Mouse (Mus musculus) midbrain, embryonic 16.5 days (tissue): Measurements from ENCODE around the gene 0610010K14Rik. TPM values are rescaled to one million over a fixed set of nuclear protein-coding genes. Genes with fewer than 3 reads are reported as not detected.

ENCODE experiments used
- ATAC-seq: fragments of 200-750 bp; cut with Nextera tagmentation; 2 replicates; pipeline ENCODE4 v1.8.0; 2017; ENCODE audit warnings: moderate TSS enrichment
- H3K27ac ChIP-seq: fragments of 300-500 bp; sonication (generic); 2 replicates; pipeline ENCODE4 v1.5.1; 2014; ENCODE audit warnings: mild to moderate bottlenecking, low read length, mixed read lengths
- H3K27me3 ChIP-seq: fragments of 300-500 bp; sonication (generic); 2 replicates; pipeline ENCODE4 v1.6.1; 2014; ENCODE audit warnings: low read depth, low read length, mixed read lengths; ENCODE audit not compliant: control insufficient read depth, insufficient read depth
- H3K36me3 ChIP-seq: fragments of 300-500 bp; sonication (generic); 2 replicates; pipeline ENCODE4 v1.6.1; 2014; ENCODE audit warnings: mild to moderate bottlenecking, low read length, moderate library complexity, mixed read lengths; ENCODE audit not compliant: control insufficient read depth, insufficient read depth
- H3K4me1 ChIP-seq: fragments of 300-500 bp; sonication (generic); 2 replicates; pipeline ENCODE4 v1.6.1; 2014; ENCODE audit warnings: mild to moderate bottlenecking, low read length, mixed read lengths; ENCODE audit not compliant: control insufficient read depth, insufficient read depth
- H3K4me2 ChIP-seq: fragments of 300-500 bp; sonication (generic); 2 replicates; pipeline ENCODE4 v1.6.1; 2014; ENCODE audit warnings: mild to moderate bottlenecking, low read length, mixed read lengths
- H3K4me3 ChIP-seq: fragments of 300-500 bp; sonication (generic); 2 replicates; pipeline ENCODE4 v1.5.1; 2014; ENCODE audit warnings: low read depth, mild to moderate bottlenecking, low read length, moderate library complexity, mixed read lengths
- H3K9ac ChIP-seq: fragments of 300-500 bp; sonication (generic); 2 replicates; pipeline ENCODE4 v1.6.1; 2014; ENCODE audit warnings: low read depth, low read length, mixed read lengths
- H3K9me3 ChIP-seq: fragments of 300-500 bp; sonication (generic); replicated peaks from 2 replicates; pipeline ENCODE4 v1.6.1; 2014; ENCODE audit warnings: mild to moderate bottlenecking, low read length, mixed read lengths; ENCODE audit not compliant: control insufficient read depth, poor library complexity, severe bottlenecking
- WGBS: fragments of 180-500 bp; shearing (Covaris S2); extraction: QIAGEN DNeasy Blood & Tissue Kit; methylation state at CpG from one replicate; pipeline ENCODE4 v1.1.7; 2014; 5-methylcytosine and 5-hydroxymethylcytosine counted together
- polyA plus RNA-seq: library from polyadenylated mRNA; unstranded; fragments of >200 nt; fragmentation: Nextera tagmentation; extraction: Ambion mirVana; gene quantifications from 2 replicates; pipeline ENCODE4 v1.2.1, GENCODE M21; 2015

0610010K14Rik gene
- polyA plus RNA-seq, 1 experiment from 2014 or later, result 165 TPM

DNA sequence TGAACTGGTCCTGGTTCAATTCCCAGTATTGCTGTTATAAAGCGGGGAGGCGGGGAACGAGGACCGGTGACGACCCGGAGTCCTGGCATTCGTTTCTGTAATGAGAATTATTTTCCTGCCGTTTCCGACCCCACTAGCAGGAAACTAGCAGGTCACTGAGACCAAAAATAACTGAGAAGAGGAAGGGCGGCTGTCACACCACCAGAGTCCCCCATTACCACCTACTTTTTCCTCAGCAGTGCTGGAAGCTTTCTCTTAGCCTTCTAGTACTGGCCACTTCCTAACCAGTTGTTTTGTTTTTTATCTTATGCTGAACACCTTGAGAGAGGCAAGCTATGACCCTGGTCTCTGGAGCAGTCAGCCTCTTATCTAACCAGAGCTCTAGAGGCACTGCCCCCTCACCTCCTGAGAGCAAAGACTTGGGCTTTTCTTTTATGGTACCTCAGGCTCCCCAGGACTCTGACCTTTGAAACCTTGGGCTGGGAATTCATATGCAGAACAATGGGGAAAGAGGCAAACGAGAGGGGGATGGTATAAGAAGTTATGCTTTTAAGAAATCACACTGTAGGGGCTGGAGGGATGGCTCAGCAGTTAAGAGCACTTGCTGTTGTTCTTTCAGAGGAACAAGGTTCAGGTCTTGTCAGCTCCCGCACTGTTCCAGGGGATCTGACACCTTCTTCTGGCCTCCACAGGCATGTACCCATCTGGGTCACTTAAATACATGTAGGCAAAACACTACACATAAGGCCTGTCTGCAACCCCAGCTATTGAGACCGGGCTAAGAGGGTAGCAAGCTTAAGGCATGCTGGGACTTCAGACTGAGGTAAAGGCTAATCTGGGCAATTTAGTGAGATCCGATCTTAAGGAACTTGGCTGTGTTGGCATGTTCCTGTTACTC is 15.9 kb downstream of the 0610010K14Rik start:
- WGBS, result 11% methylated on average over 14 of the region's 14 CpGs

DNA sequence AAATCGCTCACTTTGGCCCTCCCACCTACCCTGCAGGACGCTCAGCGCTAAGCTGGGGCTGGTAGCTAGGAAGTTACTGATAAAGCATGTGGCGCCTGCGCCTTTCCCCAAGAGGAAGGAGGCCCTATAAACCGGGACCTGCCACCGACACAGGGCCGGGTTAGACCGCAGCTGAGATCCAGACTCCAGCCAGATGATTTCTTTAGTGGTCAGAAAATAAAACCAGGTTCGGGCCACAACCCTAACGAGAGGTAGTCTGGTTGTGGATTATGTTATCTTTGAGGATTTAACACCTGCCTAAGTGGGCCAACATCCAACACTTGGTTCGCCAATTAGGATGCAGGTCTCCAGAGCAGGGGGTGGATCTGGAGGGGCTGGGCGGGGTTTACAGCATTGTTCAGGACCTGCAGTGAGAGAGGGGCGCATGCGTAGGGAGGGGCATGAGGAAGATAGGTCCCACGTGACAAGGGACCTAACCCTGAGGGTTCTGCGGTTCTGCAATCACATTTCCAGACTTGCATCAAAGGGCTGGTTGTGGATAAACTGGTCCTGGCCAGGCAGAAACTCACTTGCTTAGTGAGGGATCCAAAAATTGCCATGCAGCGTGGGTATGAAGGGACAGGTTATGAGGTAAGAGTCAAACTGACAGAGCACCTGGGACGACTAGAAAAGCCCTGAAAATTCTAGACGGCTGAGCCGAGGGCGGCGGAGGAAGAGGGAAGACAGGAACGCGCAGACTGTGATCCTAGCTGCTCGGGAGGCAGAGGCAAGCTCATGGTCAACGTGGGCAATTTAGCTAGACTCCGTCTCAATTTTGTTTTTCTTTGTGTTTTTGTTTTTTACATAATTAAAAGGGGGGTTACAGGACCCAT is 16.7 kb downstream of the 0610010K14Rik start, which contains the start of gene Slc16a13:
TSS of gene Slc16a13 (minus strand) at position 334 of the 872 bp plus-strand sequence.
- 0 out of 2 replicates have a peak, but pooled peaks cover 2% of the 10 kb centered on the region for H3K36me3 ChIP-seq
- H3K27ac ChIP-seq, result peak within 1 kb of the TSS; percentile 83
- WGBS, result under 1% methylated on average over 28 of the region's 28 CpGs
- peak within 1 kb of the TSS; percentile 77 for H3K9ac ChIP-seq
- peak within 1 kb of the TSS; percentile 45 for H3K4me3 ChIP-seq
- peak within 1 kb of the TSS; percentile 88 for H3K4me2 ChIP-seq
- H3K4me1 ChIP-seq, result peaks cover 27% of the 10 kb centered on the region
- H3K27me3 ChIP-seq, result peaks cover 11% of the 10 kb centered on the region
- peak; percentile 95 for ATAC-seq
- no peaks in the 10 kb centered on the region for H3K9me3 ChIP-seq

More for the DNA sequence above, 15.9 kb downstream of the 0610010K14Rik start:
- peak overlapping the region; percentile 83 for H3K27ac ChIP-seq
- peak overlapping the region; percentile 88 for H3K4me2 ChIP-seq
- peak overlapping the region; percentile 45 for H3K4me3 ChIP-seq
- peaks cover 35% of the 10 kb centered on the region for H3K4me1 ChIP-seq
- 0 out of 2 replicates have a peak, but pooled peaks cover 2% of the 10 kb centered on the region for H3K36me3 ChIP-seq
- peaks cover 4% of the 10 kb centered on the region for H3K27me3 ChIP-seq
- no peaks in the 10 kb centered on the region for H3K9me3 ChIP-seq
- ATAC-seq, result no peak
- H3K9ac ChIP-seq, result peak overlapping the region; percentile 69

DNA sequence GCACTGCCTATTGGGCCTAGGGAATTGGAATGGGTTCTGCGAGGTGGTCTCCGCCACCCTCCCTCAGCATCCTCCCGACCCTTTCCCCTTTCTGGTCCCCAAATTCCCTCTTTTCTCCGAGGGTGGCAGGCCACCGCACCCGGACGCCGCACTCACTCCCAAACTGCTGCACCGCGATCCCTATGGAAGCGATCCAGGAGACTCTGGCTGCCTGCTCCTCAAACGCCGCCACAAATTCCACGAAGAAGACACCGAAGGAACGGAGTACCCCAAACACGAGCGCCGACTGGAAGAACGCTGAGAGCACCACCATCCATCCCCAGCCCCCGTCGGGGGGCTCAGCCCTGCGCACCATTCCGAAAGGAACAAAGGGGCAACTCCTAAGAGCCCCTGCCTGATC is 17.4 kb downstream of the 0610010K14Rik start:
- H3K9me3 ChIP-seq, result no peaks in the 10 kb centered on the region
- H3K4me2 ChIP-seq, result peak overlapping the region; percentile 88
- 0 out of 2 replicates have a peak, but pooled peaks cover 2% of the 10 kb centered on the region for H3K36me3 ChIP-seq
- H3K27ac ChIP-seq, result peak overlapping the region; percentile 83
- under 1% methylated on average over 24 of the region's 24 CpGs for WGBS
- peaks cover 27% of the 10 kb centered on the region for H3K4me1 ChIP-seq
- peak overlapping the region; percentile 45 for H3K4me3 ChIP-seq
- no peak for ATAC-seq
- peak overlapping the region; percentile 77 for H3K9ac ChIP-seq
- H3K27me3 ChIP-seq, result peaks cover 18% of the 10 kb centered on the region

DNA sequence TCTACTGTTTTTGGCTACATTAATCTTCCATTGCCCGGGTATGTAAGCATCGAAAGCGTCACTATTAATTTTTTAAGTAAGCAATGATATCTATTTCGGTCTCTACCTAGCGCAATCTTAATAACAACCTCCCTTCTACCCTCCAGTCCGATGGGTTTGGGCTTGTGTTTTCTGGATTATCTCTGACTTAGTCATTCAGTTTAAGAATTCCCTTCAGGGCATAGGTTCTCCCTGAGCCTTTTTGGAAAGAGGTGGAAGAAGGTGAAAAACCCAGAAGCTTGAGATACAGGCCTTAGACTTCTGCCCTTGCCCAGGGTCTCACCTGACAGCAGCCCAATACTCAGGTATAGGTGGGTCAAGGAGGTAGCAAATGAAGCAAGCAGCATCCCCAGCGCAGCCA is 17.8 kb downstream of the 0610010K14Rik start:
- Histone ChIP-seq H3K4me2 (peak overlapping the region; percentile 88), H3K27ac (peak overlapping the region; percentile 83), H3K36me3 (0 out of 2 replicates have a peak, but pooled peaks cover 2% of the 10 kb centered on the region), H3K4me1 (peaks cover 31% of the 10 kb centered on the region), H3K4me3 (peak overlapping the region; percentile 45), H3K27me3 (peaks cover 22% of the 10 kb centered on the region), H3K9ac (peak overlapping the region; percentile 77), H3K9me3 (no peaks in the 10 kb centered on the region)
- ATAC-seq, result no peak
- WGBS, result 49% methylated on average over 7 of the region's 7 CpGs

DNA sequence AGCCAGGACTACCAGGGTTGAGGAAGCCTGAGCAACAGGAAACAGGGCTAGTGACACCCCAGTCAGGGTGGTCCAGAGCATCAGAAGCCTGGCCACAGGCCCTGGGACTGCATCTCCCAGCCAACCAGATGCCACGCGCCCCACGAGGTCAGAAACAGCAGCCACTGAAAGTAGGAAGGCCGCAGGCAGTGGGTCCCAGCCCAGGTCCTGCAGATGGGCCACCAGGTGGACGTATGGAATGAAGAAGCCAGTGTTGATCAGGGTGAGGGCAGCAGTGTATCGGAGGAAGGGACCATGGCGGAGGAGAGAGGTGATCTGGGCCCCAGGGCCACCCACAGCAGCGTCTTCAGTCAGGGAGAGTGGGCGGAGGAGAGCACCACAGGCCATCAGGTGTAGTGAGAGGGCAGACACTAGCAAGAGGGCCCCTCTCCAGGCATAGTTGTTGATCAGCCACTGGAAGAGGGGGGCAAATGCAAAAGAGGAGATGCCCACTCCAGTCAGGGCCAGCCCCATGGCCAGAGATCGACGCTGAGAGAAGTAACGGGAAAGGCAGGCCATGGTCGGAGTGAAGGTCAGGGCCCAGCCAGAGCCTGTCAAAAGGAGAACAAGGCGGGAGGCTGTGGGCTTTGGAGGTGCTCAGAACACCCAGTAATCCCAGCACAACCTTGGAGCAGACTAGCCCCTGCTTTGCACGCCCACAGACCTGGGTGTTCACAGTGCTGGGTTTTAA is 18.8 kb downstream of the 0610010K14Rik start:
- peak overlapping the region; percentile 88 for H3K4me2 ChIP-seq
- H3K36me3 ChIP-seq, result 0 out of 2 replicates have a peak, but pooled peaks cover 2% of the 10 kb centered on the region
- peaks cover 40% of the 10 kb centered on the region for H3K4me1 ChIP-seq
- no peaks in the 10 kb centered on the region for H3K9me3 ChIP-seq
- 90% methylated on average over 15 of the region's 15 CpGs for WGBS
- H3K27me3 ChIP-seq, result peaks cover 25% of the 10 kb centered on the region
- no peak overlapping the region for H3K9ac ChIP-seq
- H3K27ac ChIP-seq, result no peak overlapping the region
- peak overlapping the region; percentile 45; the same call in 1 of the 2 replicates for H3K4me3 ChIP-seq
- ATAC-seq, result no peak

DNA sequence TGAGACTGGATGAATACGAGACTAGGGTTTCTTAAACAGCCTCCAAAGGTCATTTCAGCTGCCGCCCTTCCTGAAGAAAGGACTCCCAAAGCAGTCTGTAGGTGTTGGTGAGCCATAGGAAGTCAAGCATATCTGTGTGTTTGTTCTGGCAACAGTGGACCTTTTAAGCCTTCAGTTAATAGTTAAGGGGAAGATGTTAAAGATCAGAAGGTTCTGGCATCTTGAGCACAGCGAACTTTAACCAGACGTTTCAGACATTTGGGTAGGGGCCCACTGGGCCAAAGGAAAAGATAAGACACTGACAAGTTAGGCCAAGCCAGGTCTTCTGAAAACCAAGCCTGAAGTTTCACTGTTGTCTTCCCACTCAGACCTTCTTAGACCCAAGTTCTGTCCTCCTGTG is 19.7 kb downstream of the 0610010K14Rik start:
- peaks cover 25% of the 10 kb centered on the region for H3K27me3 ChIP-seq
- peaks cover 45% of the 10 kb centered on the region for H3K4me1 ChIP-seq
- H3K4me3 ChIP-seq, result no peak overlapping the region
- 93% methylated on average over 4 of the region's 4 CpGs for WGBS
- H3K36me3 ChIP-seq, result 0 out of 2 replicates have a peak, but pooled peaks cover 2% of the 10 kb centered on the region
- H3K27ac ChIP-seq, result no peak overlapping the region
- H3K9ac ChIP-seq, result no peak overlapping the region
- no peaks in the 10 kb centered on the region for H3K9me3 ChIP-seq
- H3K4me2 ChIP-seq, result no peak overlapping the region
- ATAC-seq, result no peak

DNA sequence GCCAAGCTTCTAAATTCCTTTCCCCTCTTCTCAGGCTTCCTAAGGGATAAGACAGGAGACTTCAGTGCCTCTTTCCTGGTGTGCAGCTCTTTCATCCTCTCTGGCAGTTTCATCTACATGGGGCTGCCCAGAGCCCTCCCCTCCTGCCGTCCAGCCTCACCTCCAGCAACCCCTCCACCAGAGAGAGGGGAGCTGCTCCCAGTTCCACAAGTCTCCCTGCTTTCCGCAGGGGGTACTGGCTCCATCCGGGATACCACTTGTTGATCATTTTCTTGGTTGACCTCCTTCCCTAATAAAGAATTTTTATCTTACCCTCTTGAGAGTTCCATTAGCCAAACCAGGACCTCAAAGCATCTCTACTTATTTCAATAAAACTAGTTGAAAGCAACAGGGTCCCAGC is 21.6 kb downstream of the 0610010K14Rik start:
- H3K9me3 ChIP-seq, result no peaks in the 10 kb centered on the region
- 43% methylated on average over 3 of the region's 3 CpGs for WGBS
- no peak overlapping the region for H3K4me3 ChIP-seq
- no peak overlapping the region for H3K27ac ChIP-seq
- H3K4me2 ChIP-seq, result no peak overlapping the region
- no peak overlapping the region for H3K9ac ChIP-seq
- ATAC-seq, result no peak
- peaks cover 32% of the 10 kb centered on the region for H3K27me3 ChIP-seq
- peaks cover 35% of the 10 kb centered on the region for H3K4me1 ChIP-seq
- 0 out of 2 replicates have a peak, but pooled peaks cover 2% of the 10 kb centered on the region for H3K36me3 ChIP-seq

DNA sequence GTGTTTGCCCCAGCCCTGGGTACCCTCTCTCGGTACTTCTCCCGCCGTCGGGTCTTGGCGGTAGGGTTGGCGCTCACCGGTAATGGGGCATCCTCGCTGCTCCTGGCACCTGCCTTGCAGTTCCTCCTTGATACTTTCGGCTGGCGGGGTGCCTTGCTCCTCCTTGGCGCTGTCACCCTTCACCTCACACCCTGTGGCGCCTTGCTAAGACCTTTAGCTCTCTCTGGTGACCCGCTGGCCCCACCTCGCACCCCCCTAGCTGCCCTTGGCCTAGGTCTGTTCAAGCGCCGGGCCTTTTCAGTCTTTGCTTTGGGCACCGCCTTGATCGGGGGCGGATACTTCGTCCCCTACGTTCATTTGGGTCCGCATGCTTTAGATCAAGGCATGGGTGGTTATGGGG is 22.4 kb downstream of the 0610010K14Rik start:
- 0 out of 2 replicates have a peak, but pooled peaks cover 2% of the 10 kb centered on the region for H3K36me3 ChIP-seq
- 10% methylated on average over 22 of the region's 22 CpGs for WGBS
- H3K27ac ChIP-seq, result no peak overlapping the region
- no peaks in the 10 kb centered on the region for H3K9me3 ChIP-seq
- H3K9ac ChIP-seq, result peak overlapping the region; percentile 28; the same call in 1 of the 2 replicates
- ATAC-seq, result no peak
- 0 out of 2 replicates have a peak overlapping the region, but pooled peaks have one; percentile 6 for H3K4me3 ChIP-seq
- H3K4me1 ChIP-seq, result peaks cover 35% of the 10 kb centered on the region
- H3K27me3 ChIP-seq, result peaks cover 32% of the 10 kb centered on the region
- H3K4me2 ChIP-seq, result peak overlapping the region; percentile 89; the same call in 1 of the 2 replicates
